Mouse (Mus musculus) cortical plate, adult 2 months (tissue): ENCODE data around the gene Sipa1.

Experiments used
- CTCF ChIP-seq: fragments of 200-500 bp; IDR thresholded peaks from 2 replicates; pipeline ENCODE4 v1.5.1; 2011; ENCODE audit warnings: mild to moderate bottlenecking, control low read depth, low read length; ENCODE audit not compliant: insufficient read depth; ENCODE audit errors: extremely low read depth
- POLR2A ChIP-seq: fragments of 200-500 bp; IDR thresholded peaks from 2 replicates; pipeline ENCODE4 v1.6.1; 2011; ENCODE audit warnings: mild to moderate bottlenecking, low read length, control low read depth; ENCODE audit not compliant: insufficient read depth; ENCODE audit errors: extremely low read depth

- TF ChIP-seq CTCF = no peak
- no peak for TF ChIP-seq POLR2A
These were observed 1.3 kb upstream of the Sipa1 start for GRCm38 (mm10) chr19:5664669-5665257.
